In the genomic region with DNA sequence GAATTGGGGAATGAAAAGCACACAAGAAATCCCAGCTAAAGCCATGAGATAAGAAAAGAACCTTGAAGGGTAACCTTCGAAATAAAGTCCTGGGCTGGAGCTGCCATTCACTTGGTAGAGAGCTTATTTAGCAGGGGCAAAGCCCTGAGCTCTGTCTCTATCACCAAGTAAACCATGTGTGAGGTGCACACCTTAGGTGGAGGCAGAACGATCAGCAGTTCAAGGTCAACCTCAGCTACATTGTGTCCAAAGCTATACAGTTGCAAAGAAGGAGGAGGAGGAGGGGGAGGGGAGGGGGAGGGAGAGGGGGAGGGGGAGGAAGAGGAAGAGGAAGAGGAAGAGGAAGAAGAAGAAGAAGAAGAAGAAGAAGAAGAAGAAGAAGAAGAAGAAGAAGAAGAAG, we compare ENCODE assay signal across 15 mouse cellular contexts.
"Had no signal": no experiment of that assay in that cellular context is flagged by ENCODE, and none has a peak within 500 bp of the region (broad histone marks: within the 10 kb centered on the region; RNA-seq: fewer than 3 reads in every experiment).

No protein-coding gene starts in this region.

- H3K36me3 ChIP-seq: lung, embryonic 15.5 days; midbrain, embryonic 12.5 days; midbrain, embryonic 15.5 days; neural tube, embryonic 12.5 days; stomach, embryonic 15.5 days had no signal

- H3K27me3 ChIP-seq: lung, embryonic 15.5 days; megakaryocyte, embryonic 14.5 days; midbrain, embryonic 12.5 days; midbrain, embryonic 15.5 days; neural tube, embryonic 12.5 days; stomach, embryonic 15.5 days had no signal

- H3K4me3 ChIP-seq: lung, embryonic 15.5 days; megakaryocyte, embryonic 14.5 days; midbrain, embryonic 12.5 days; midbrain, embryonic 15.5 days; neural tube, embryonic 12.5 days; stomach, embryonic 15.5 days had no signal

- H3K27ac ChIP-seq: lung, embryonic 15.5 days; macrophage; midbrain, embryonic 12.5 days; midbrain, embryonic 15.5 days; neural tube, embryonic 12.5 days; stomach, embryonic 15.5 days; stomach, postnatal 0 days had no signal

- H3K9me3 ChIP-seq: lung, embryonic 15.5 days; megakaryocyte, embryonic 14.5 days; midbrain, embryonic 12.5 days; midbrain, embryonic 15.5 days; neural tube, embryonic 12.5 days; stomach, embryonic 15.5 days had no signal

- DNase-seq: lung, adult 18-20 months; lung, postnatal 14 days; lung, postnatal 36 days; right cerebral cortex, postnatal 14 days; thymus, adult 2 months; thymus, postnatal 25 days; thymus, postnatal 4 days had no signal

- H3K9ac ChIP-seq: lung, embryonic 15.5 days; midbrain, embryonic 12.5 days; midbrain, embryonic 15.5 days; neural tube, embryonic 12.5 days; stomach, embryonic 15.5 days had no signal

- H3K4me1 ChIP-seq: lung, embryonic 15.5 days; midbrain, embryonic 12.5 days; midbrain, embryonic 15.5 days; neural tube, embryonic 12.5 days; stomach, embryonic 15.5 days had no signal
